Mouse (Mus musculus) megakaryocyte, embryonic 14.5 days (primary cell): ENCODE data around the gene Kcnc3.

Source experiments
- FLI1 ChIP-seq: IDR thresholded peaks from 2 replicates; pipeline ENCODE4 v1.6.1; 2012; ENCODE audit warnings: low read length, inconsistent platforms, mixed read lengths
- GATA1 ChIP-seq: IDR thresholded peaks from 3 replicates; pipeline ENCODE4 v1.6.1; 2012; ENCODE audit warnings: mixed read lengths, low read length, inconsistent platforms, borderline replicate concordance

GRCm38 (mm10) chr7:44604139-44604606, 13.7 kb downstream of the Kcnc3 start:
- TF ChIP-seq GATA1 = no peak
- no peak for TF ChIP-seq FLI1
